Mouse (Mus musculus) brain, embryonic 14.5 days (tissue): ENCODE data around the gene Hibch.

Source experiments
- CTCF ChIP-seq: fragments of 200-500 bp; IDR thresholded peaks from 2 replicates; pipeline ENCODE4 v1.5.1; 2012; ENCODE audit warnings: inconsistent platforms, mild to moderate bottlenecking, moderate library complexity, borderline replicate concordance; ENCODE audit not compliant: insufficient read depth, insufficient read length; ENCODE audit errors: extremely low read depth
- POLR2A ChIP-seq: fragments of 200-500 bp; IDR thresholded peaks from 2 replicates; pipeline ENCODE4 v1.6.1; 2012; ENCODE audit warnings: mild to moderate bottlenecking, inconsistent platforms, borderline replicate concordance; ENCODE audit not compliant: poor library complexity, insufficient read depth, insufficient read length, severe bottlenecking; ENCODE audit errors: extremely low read depth

GRCm38 (mm10) chr1:52817813-52818147 is 26.9 kb upstream of the Hibch start:
- TF ChIP-seq CTCF (no peak), POLR2A (no peak)
